Mouse (Mus musculus) limb, embryonic 11.5 days (tissue): ENCODE results near the gene Gm48552. TPM values are rescaled to one million over a fixed set of nuclear protein-coding genes. Genes with fewer than 3 reads are reported as not detected.

Experiments used
- ATAC-seq: fragments of 200-750 bp; cut with Nextera tagmentation; 2 replicates; pipeline ENCODE4 v1.8.0; 2017; ENCODE audit warnings: low read depth; ENCODE audit not compliant: insufficient number of reproducible peaks, low FRiP score, low TSS enrichment
- DNase-seq: peaks from one replicate; pipeline ENCODE4 v3.0.0-alpha.2; 2015; ENCODE audit warnings: low spot score
- H3K27ac ChIP-seq: fragments of 300-500 bp; sonication (generic); replicated peaks from 2 replicates; pipeline ENCODE4 v1.5.1; 2014; ENCODE audit warnings: low read depth, mild to moderate bottlenecking, low read length
- H3K27me3 ChIP-seq: fragments of 300-500 bp; sonication (generic); 2 replicates; pipeline ENCODE4 v1.6.1; 2014; ENCODE audit warnings: mild to moderate bottlenecking, low read length, mixed read lengths; ENCODE audit not compliant: control insufficient read depth, insufficient read depth
- H3K36me3 ChIP-seq: fragments of 300-500 bp; sonication (generic); 2 replicates; pipeline ENCODE4 v1.6.1; 2014; ENCODE audit warnings: mild to moderate bottlenecking, low read length, moderate library complexity, mixed read lengths; ENCODE audit not compliant: control insufficient read depth, insufficient read depth
- H3K4me1 ChIP-seq: fragments of 300-500 bp; sonication (generic); 2 replicates; pipeline ENCODE4 v1.6.1; 2014; ENCODE audit warnings: low read length, mixed read lengths; ENCODE audit not compliant: control insufficient read depth, insufficient read depth
- H3K4me2 ChIP-seq: fragments of 300-500 bp; sonication (generic); 2 replicates; pipeline ENCODE4 v1.6.1; 2014; ENCODE audit warnings: low read depth, mild to moderate bottlenecking, moderate library complexity; ENCODE audit not compliant: severe bottlenecking
- H3K4me3 ChIP-seq: fragments of 300-500 bp; sonication (generic); 2 replicates; pipeline ENCODE4 v1.5.1; 2014; ENCODE audit warnings: low read depth, low read length
- H3K9ac ChIP-seq: fragments of 300-500 bp; sonication (generic); 2 replicates; pipeline ENCODE4 v1.6.1; 2014; ENCODE audit warnings: mild to moderate bottlenecking, low read length
- H3K9me3 ChIP-seq: fragments of 300-500 bp; sonication (generic); 2 replicates; pipeline ENCODE4 v1.6.1; 2016; ENCODE audit warnings: low read length; ENCODE audit not compliant: control insufficient read depth
- WGBS: fragments of 180-500 bp; shearing (Covaris S2); extraction: QIAGEN DNeasy Blood & Tissue Kit; methylation state at CpG from one replicate; pipeline ENCODE4 v1.1.7; 2014; 5-methylcytosine and 5-hydroxymethylcytosine counted together
- polyA plus RNA-seq: library from polyadenylated mRNA; unstranded; fragments of >200 nt; fragmentation: Nextera tagmentation; extraction: Ambion mirVana; gene quantifications from 2 replicates; pipeline ENCODE4 v1.2.1, GENCODE M21; 2014

Gene Gm48552
- polyA plus RNA-seq, 1 experiment from 2014 or later, result 1.0 TPM

DNA sequence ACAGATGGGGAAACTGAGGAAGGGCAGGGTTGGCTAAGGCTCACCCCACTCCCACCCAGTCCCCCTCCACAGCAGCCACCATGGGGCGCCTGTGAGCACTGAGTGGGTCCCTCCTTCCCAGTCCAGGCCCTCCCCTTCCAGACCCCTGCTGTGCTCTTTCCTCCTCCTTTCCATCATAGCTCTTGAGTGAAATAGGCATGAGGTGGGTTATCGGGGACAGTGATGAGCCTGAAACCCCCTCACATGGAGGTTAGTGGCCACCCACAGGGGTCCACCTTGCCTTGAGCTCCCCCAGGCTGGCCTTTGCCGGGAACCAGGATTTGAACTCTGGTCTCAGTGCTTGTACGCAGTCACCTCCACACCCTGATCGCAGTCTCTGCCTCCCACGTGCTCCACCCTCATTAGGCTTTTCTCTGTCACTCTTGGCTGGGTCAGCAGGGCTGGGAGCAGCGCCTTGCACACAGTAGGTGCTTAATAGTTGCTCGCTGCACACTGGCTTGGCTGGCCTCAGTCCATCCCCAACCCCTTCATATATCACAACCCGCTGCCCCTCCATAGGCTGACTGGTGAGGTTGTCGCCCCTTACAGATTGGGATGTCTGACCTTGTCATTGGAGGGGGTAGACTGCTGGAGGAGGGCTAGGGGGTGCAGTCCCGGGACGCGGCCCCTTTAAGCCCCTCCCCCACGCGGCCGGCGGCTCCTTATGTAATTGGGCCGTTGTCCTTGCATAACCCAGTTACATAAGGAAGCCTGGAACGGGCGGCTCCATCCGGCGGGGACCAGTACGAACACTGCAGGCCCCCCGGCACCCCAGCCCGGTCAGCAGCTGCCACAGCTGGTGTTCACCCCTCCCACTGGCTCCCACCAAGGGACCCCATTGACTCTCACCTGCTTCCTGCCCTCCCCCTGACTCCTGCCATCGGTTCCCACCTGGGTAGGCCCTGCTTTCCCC lies 24.8 kb downstream of the Gm48552 start:
- Histone ChIP-seq H3K4me3 (peak overlapping the region; percentile 6; the same call in 1 of the 2 replicates), H3K4me1 (peaks cover 60% of the 10 kb centered on the region), H3K27me3 (no peaks in the 10 kb centered on the region), H3K9ac (peak overlapping the region; percentile 45), H3K9me3 (no peaks in the 10 kb centered on the region), H3K36me3 (no peaks in the 10 kb centered on the region), H3K27ac (peak overlapping the region; percentile 11; the same call in 1 of the 2 replicates), H3K4me2 (peak overlapping the region; percentile 27)
- ATAC-seq, result no peak
- peak; percentile 76 for DNase-seq
- WGBS, result 29% methylated on average over 26 of the region's 26 CpGs

DNA sequence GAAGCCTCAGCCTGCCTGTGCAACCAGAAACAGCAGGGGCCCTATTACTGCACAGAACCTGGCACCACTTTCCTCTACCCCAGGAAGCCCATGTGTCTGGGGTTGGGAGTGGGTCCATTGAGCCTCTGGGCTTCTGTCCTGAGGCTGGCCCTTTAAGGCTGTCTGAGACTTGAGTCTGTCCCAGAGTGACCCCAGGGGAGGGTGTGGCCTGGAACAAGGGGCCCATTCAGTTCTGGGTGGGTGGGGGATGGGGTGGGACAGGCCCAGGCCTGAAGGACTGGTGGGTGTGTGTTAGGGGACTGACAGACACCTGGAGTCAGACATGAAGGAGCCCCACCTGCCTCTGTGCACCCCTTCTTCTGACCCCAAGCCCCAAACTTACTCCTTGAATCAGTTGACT lies 25.9 kb downstream of the Gm48552 start:
- Histone ChIP-seq H3K4me2 (no peak overlapping the region), H3K4me3 (no peak overlapping the region), H3K9ac (no peak overlapping the region), H3K9me3 (no peaks in the 10 kb centered on the region), H3K4me1 (peaks cover 53% of the 10 kb centered on the region), H3K36me3 (no peaks in the 10 kb centered on the region), H3K27ac (peak overlapping the region; percentile 11), H3K27me3 (no peaks in the 10 kb centered on the region)
- no peak for DNase-seq
- ATAC-seq, result no peak

DNA sequence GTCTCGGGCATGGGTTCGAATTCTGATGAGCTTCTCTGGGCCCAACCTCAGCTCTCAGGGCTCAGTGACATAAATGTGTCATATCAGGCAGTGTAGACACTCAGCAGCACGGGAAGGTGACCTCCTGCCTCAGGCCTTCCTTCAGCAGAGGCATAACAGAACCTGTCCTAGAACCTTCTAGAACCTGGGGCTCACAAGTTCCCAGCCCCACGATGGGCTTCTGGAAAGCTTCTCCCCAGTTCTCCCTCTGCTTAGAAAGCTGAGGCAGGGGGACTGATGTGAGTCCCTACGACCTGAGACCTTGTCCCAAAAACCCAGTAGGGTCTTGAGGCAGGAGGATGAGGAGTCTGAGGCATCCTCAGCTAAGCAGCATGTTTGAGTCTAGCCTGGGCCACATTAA lies 26.3 kb downstream of the Gm48552 start:
- ATAC-seq (no peak), DNase-seq (no peak)
- H3K27ac ChIP-seq, result no peak overlapping the region
- H3K27me3 ChIP-seq, result no peaks in the 10 kb centered on the region
- no peak overlapping the region for H3K4me2 ChIP-seq
- no peaks in the 10 kb centered on the region for H3K9me3 ChIP-seq
- H3K4me3 ChIP-seq, result no peak overlapping the region
- no peak overlapping the region for H3K9ac ChIP-seq
- peaks cover 50% of the 10 kb centered on the region for H3K4me1 ChIP-seq
- WGBS, result 81% methylated on average over 5 of the region's 5 CpGs
- H3K36me3 ChIP-seq, result no peaks in the 10 kb centered on the region

DNA sequence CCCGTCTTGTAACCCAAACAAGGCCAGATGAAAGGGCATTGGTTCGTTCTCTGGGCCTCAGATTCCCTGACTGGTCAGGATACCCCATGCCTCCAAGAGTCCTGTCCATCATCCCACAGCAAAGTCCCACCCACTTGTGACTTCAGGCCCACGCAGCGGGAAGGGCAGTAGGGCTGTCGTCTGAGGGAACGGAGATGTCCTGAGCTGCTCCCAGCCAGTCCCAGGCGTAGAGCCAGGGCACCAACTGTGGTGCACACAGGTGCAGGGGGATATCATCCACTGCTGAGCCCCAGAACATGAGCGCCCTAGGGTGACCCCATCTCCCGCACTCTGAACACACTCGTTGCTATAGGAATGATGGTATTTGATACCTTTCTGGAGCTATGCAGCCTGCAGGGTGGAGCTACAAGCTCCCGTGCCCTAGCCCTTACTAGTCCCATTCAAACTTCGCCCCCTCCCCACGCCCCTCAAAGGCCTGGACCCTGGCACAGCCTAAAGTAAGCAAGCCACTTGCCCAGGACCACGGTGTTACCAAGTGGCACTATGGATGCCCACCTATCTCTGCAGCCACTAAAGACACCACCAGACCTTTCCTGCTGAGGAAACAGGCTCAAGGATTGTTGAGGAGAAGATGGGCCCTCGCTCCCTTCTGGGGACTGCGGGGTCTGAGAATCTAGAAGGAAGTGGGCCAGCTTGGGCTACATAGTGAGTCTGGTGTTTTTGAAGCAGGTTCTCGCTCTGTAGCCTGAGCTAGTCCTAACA lies 26.9 kb downstream of the Gm48552 start:
- Histone ChIP-seq H3K9me3 (no peaks in the 10 kb centered on the region), H3K36me3 (no peaks in the 10 kb centered on the region), H3K4me1 (peaks cover 49% of the 10 kb centered on the region), H3K27me3 (no peaks in the 10 kb centered on the region), H3K9ac (peak overlapping the region; percentile 22; the same call in 1 of the 2 replicates), H3K27ac (0 out of 2 replicates have a peak overlapping the region, but pooled peaks have one; percentile 33), H3K4me2 (no peak overlapping the region), H3K4me3 (no peak overlapping the region)
- DNase-seq (no peak), ATAC-seq (no peak)
- whole genome bisulfite sequencing, result 66% methylated on average over 17 of the region's 17 CpGs

DNA sequence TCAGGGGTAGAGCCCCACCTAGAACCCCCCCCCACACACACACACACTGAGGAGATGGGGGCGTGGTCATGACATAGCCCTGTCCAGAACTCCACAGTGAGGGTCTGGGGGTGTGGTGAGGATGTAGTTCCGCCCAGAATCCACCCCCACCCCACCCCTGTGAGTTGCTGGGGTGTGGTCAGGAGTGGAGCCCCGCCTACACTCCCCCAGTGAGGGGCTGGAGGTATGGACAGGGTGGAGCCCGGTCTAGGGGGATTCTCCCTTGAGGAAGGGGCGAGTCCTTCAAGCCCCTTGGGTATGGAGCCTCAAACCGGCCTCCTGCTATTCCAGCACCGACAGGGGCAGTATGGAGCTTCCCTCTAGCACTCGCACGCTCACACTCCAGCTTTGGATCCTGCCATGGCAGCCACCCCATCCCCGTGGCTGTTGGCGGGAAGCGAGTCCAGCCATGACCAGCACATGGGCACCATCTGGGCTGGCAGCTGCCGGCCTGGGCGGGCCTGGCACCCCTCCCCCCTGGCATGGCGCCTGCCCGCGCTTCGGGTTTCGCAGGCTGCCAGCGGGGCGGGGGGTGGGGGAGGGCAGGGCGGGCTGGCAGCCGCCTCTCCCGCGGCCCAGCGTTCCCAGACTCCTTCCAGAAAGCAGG lies 27.9 kb downstream of the Gm48552 start:
- DNase-seq (peak; percentile 83), ATAC-seq (peak; percentile 70)
- Histone ChIP-seq H3K4me3 (peak overlapping the region; percentile 28), H3K9me3 (no peaks in the 10 kb centered on the region), H3K9ac (peak overlapping the region; percentile 52), H3K4me1 (peaks cover 49% of the 10 kb centered on the region), H3K36me3 (no peaks in the 10 kb centered on the region), H3K4me2 (peak overlapping the region; percentile 72), H3K27ac (peak overlapping the region; percentile 30; the same call in 1 of the 2 replicates), H3K27me3 (no peaks in the 10 kb centered on the region)
- WGBS, result 2% methylated on average over 18 of the region's 26 CpGs

DNA sequence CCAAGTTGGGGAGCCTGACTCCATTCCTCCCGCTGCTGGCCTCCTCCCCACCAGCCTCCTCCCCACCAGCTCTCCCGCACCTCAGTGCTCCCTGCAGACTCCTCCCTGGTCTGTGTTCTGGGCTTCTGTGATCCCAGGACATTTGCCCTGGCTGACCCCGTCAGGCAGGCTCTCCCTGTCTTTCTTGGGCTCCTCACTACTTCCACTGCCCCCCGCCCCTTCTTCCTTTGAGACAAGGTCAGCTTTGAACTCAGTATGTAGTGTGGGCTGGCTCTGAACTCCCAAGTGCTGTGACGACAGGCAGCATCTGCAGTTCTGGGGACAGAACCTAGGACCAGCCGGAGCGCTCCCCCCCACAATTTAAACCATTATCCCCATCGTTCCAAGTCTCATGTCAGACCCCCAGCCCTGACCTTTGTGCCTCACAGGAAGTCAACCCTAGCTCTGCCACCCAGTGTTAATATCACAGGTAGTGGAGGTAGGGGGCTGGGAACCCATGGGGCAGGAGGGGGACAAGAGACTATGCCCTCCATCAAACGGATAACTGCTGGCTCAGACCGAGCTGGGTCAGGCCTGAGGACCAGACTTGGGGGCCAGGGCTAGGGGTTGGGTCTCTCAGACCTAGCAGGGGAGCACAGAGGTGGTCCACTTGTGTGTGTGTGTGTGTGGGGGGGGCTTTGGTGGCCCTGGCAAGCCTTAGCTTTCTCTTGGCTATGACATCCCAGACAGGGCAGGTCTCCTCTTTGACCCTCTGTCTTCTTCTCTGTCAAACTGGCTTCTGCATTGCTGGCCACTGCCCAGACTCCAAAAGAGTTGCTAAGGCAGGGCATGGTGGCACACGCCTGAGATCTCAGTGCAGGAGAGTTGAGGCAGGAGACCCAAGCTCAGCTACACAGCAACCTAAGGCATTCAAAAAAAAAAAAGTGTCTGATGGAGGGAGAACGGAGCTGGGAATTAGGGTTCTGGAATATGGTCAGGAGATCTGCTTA lies 28.7 kb downstream of the Gm48552 start:
- Histone ChIP-seq H3K4me2 (peak overlapping the region; percentile 72), H3K9ac (peak overlapping the region; percentile 52), H3K36me3 (no peaks in the 10 kb centered on the region), H3K27ac (no peak overlapping the region; the same call in 1 of the 2 replicates), H3K27me3 (no peaks in the 10 kb centered on the region), H3K4me3 (peak overlapping the region; percentile 28), H3K4me1 (peaks cover 49% of the 10 kb centered on the region), H3K9me3 (no peaks in the 10 kb centered on the region)
- ATAC-seq (no peak), DNase-seq (no peak)
- 45% methylated on average over 12 of the region's 12 CpGs for WGBS

DNA sequence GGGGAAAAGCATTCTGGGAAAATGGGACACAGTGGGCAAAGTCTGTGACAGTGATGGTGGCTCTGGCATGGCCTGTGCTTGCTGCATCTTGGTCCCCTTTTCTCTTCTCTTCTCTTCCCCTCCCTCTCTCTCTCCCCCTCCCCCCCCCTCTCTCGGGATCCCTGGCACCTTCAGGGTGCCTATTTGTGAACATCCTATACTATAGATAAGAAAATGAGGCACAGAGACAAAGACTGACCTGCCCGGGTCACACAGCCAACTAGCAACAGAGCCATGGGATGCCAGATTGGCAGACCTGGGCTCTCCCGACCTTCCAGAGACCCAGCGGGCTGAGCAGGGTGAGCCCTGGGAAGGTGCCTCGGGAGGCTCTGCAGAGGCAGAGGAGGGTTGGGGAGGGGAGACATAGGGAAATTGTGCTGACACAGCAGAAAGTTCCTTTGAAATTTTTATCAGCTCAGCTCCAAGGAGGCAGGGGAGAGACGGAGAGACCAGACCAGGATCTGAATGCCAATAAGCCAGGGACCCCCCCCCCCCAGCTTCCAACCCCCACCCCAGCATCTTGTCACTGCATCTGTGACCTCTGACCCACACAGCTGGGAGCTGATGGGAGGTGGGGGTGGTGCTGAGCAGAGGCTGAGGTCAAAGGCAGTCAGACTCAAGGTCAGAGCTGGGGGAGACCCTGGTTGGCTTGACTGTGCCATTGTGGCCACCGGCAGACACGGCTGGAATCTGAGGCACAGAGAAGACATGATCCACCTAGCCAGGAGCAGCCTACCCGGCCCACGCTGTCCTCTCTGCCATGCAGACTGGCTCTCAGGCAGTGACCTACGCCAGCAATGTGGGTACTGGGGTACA lies 29.6 kb downstream of the Gm48552 start:
- Histone ChIP-seq H3K4me2 (no peak overlapping the region), H3K9me3 (no peaks in the 10 kb centered on the region), H3K27me3 (no peaks in the 10 kb centered on the region), H3K27ac (no peak overlapping the region), H3K9ac (no peak overlapping the region), H3K36me3 (no peaks in the 10 kb centered on the region), H3K4me3 (no peak overlapping the region), H3K4me1 (peaks cover 46% of the 10 kb centered on the region)
- DNase-seq, result no peak
- no peak for ATAC-seq
- 39% methylated on average over 11 of the region's 11 CpGs for WGBS
